Mouse (Mus musculus) cerebellum, adult 2 months (tissue): ENCODE results near the gene Fndc3b.

Experiments used
- CTCF ChIP-seq: fragments of 200-500 bp; IDR thresholded peaks from 2 replicates; pipeline ENCODE4 v1.5.1; 2011; ENCODE audit warnings: low read depth, mild to moderate bottlenecking, control low read depth, low read length, moderate library complexity, borderline replicate concordance; ENCODE audit not compliant: insufficient read depth
- POLR2A ChIP-seq: fragments of 200-500 bp; IDR thresholded peaks from 2 replicates; pipeline ENCODE4 v1.6.1; 2011; ENCODE audit warnings: low read length, control low read depth, borderline replicate concordance; ENCODE audit not compliant: insufficient read depth

DNA sequence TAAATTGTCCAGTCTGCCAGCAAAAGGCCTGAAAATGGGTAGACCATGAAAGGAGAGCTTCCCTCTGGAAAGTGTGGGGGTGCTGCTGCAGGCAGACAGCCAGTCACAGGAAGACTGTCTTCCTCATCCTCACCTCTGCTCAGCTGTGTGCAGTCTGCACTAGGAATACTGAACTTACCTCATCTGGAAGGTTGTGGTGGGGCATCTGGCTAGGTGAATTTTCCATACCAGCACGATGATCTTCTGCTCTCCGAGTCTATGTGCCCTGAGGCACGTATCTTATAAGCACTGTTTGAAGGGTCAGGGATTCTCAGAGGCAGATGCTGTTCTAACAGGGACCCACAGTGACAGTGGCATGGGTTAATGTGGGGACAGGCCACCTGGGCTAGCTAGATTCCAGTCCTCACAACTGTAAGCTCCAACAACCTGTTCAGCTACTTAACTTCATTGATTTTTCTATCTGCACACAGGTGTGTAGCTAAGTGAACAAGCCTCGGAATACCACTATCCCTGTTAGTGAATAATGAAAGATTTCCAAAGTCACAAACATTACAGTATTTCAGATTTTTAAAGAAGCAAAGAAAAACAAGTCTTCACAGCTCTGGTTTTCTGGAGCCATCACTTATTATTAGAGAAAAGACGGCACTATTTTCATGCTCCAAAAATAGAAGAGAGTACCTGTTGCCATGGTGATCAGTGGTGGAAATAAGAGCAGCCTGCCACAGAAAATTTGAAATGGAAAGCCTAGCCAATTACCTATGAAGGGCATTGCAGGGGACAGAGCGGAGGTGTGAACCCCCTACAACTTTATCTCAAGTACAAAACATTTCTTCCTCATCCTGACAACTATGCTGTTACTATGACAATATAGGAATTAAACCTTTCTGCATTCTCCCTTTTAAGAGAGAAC, 128.9 kb downstream of the Fndc3b start:
- TF ChIP-seq CTCF (no peak), POLR2A (no peak)
